Mouse (Mus musculus) G1E (cell line): Measurements from ENCODE around the gene Psmc1.

Experiments
- CTCF ChIP-seq: IDR thresholded peaks from 2 replicates; pipeline ENCODE4 v1.5.1; 2012; ENCODE audit warnings: low read depth, low read length, inconsistent platforms, mixed read lengths
- TAL1 ChIP-seq: conservative IDR thresholded peaks from 2 replicates; pipeline ENCODE4 v1.6.1; 2012; ENCODE audit warnings: low read depth, low read length, inconsistent platforms, mixed read lengths

DNA sequence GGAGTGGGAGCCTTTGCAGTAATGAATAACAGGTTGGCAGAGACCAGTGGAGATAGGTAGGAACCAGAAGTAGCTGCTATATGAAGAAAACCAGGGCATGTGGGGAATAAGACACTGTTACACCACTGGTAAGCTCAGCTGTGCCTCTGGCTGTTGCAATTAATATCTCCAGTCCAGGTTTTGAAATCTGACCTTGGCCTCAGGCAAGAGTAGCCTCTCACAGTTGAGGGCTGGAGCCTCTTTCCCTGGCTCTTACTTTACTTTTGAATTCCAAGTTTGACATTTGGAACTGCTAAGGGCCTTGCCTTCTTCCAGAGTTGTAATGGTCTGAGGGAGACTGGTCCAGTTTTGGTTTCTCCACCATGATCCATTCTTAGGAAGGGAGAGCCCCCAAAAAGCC, 48.1 kb upstream of the Psmc1 start:
- TF ChIP-seq CTCF (no peak), TAL1 (no peak)
